Mouse (Mus musculus) inflammation-experienced regulatory T-cells, adult 16 weeks (primary cell): ENCODE data around the gene Dhx34. TPM values are rescaled to one million over a fixed set of nuclear protein-coding genes. Genes with fewer than 3 reads are reported as not detected.

Source experiments
- polyA plus RNA-seq: library from polyadenylated mRNA; unstranded; fragments of 100-300 nt; shearing (Covaris generic); gene quantifications from one replicate; pipeline ENCODE4 v1.2.1, GENCODE M21; 2017

The Dhx34 gene
- 47.9 TPM for polyA plus RNA-seq

DNA sequence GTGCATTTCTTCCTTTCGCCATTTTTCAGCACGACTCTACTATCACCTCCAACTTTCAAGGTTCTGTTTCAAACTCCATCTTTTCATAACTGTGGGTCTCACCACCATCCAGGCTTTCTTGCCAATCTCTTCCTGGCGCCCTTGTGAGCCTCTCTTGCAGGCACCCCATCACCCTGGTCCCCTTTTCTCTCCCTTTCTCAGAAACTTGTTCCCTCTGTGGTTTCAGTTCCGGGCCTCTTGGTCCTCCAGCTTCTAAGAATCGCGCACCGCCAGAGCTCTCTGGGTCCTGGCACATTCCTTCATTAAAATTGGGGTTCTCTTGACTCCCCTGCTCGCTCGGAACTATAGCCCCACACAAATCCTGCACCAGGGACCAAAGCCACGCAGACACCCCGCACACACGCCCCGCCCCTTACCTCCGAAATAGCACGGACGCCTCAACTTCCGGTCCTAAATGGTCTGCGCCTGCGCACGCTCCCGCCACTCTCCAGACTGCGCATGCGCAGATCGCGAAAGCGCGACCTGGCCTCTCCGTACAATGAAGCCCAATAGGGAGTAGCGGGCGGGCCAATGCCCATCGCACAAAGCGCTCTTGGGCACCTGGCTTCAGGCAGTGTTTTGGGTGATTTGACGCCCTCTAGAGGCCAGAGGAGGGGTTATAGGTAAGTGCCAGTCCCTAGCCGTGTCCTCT lies at the start of gene Dhx34:
Dhx34 (minus strand) TSS at position 456 of the 691 bp plus-strand sequence.

DNA sequence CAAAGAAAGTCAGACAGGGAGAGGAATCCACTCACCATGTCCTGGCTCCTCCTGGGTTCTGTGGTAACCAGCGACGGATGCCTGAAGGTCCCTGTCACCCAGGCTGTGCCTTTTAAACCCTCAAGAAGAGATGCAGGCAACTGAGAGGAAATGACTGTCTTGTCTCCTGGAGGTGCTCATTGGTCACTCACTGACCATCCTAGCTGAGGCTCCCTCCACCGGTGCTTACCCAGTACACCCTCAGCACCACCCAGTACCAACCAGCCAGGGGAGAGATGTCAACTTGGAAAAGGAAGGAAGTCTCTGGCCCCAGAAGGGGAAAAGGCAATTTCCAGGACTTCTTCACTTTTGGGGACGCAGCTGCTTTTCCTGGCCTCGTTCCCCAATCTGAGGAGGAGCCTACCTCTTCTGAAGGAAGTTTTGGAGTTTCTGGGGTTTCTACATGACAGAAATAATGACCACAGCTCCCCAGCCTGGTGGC lies 37.3 kb upstream of the Dhx34 start, which contains the start of gene C5ar1:
C5ar1 (minus strand) TSS at position 431 of the 481 bp plus-strand sequence.

DNA sequence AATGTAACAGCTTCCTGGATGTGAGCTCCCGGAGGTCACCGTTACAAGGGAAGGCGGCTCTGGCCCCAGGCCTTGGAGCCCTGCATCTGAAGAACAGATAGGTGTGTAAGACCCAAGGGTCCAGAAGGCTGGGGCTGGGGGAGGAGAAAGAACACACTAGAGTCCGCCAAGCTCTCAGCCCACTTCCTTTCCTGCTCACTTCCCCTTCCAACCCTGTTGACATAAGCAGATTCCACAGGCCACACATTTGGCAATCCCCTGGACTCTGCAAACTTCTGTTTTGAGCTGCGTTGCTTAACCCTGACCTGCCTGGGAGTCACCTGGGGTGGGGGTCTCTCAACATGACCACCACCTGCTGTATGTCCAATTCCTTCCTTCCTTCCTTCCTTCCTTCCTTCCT lies 22.2 kb upstream of the Dhx34 start, which contains the start of gene C5ar2:
C5ar2 (minus strand) TSS at position 88 of the 400 bp plus-strand sequence.

DNA sequence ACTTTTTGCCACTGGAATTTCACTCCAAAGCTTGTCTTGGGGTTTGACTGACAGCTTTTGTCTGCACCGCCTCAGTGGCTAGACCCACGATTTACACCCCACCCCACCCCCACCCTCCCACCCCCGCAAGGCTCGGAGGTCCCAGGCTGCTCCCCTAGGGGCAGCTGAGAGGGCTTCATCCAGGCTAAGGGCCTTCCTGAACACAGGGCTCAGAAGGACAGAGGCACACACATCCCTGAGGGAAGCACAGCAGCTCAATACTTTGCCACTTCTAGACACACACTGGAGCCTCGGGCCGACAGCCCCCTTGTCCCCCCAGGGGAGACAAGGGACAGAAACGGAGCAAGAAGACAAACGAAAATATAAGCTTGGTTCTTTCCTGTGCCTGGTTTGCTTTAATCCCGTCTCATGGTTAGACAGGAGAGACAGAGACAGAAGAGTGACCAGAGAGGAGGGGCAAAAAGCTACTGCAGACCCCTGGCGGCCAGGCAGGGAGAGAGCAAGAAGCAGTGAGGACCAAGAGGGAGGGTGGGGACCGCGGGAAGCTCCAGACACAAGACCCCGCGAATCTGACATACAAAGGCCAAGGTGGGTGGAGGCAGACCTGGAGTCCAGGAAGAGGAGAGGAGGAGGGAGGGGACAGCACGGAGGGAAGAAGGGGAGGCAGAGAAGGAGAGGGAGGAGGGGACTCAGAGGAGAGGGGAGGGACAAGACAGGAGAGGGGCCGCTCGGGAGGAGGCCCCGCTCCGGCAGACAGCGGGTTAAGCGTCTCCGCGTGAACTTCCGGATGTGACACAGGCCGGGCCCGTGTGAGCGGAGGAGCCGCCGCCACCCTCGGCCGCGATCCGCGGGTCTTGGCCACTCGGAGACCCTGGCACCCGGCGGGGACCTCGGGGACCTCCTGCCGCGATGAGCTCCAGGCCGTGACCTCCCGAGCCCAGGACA lies 47.0 kb downstream of the Dhx34 start, which contains the start of gene Meis3:
Meis3 (plus strand) TSS at position 494 of the 945 bp plus-strand sequence.

Other genes with a start within 250 kb of the Dhx34 start
- 5.9 TPM for gene Bicra, start 174.1 kb downstream of the Dhx34 start, polyA plus RNA-seq
- 0.06 TPM for gene Zfp541, start 160.2 kb downstream of the Dhx34 start, polyA plus RNA-seq
- gene Napa, start 123.6 kb downstream of the Dhx34 start, polyA plus RNA-seq = 262 TPM
- gene Kptn, start 102.1 kb downstream of the Dhx34 start, polyA plus RNA-seq = 28.6 TPM
- not detected for gene Slc8a2, start 92.2 kb downstream of the Dhx34 start, polyA plus RNA-seq
- gene Meis3, start 46.9 kb downstream of the Dhx34 start, polyA plus RNA-seq = 82.0 TPM
- 0.09 TPM for gene C5ar2, start 22.1 kb upstream of the Dhx34 start, polyA plus RNA-seq
- gene C5ar1, start 37.5 kb upstream of the Dhx34 start, polyA plus RNA-seq = not detected
- 1.1 TPM for gene Inafm1, start 51.6 kb upstream of the Dhx34 start, polyA plus RNA-seq
- 58.0 TPM for gene Ccdc9, start 64.8 kb upstream of the Dhx34 start, polyA plus RNA-seq
- gene Bbc3, start 86.4 kb upstream of the Dhx34 start, polyA plus RNA-seq = 9.8 TPM
- 156 TPM for gene Sae1, start 165.8 kb upstream of the Dhx34 start, polyA plus RNA-seq
- gene Zc3h4, start 178.9 kb upstream of the Dhx34 start, polyA plus RNA-seq = 25.3 TPM
- 10.9 TPM for gene Tmem160, start 230.7 kb upstream of the Dhx34 start, polyA plus RNA-seq